Mouse (Mus musculus): Measurements from ENCODE around the gene Celf6. TPM values are rescaled to one million over a fixed set of nuclear protein-coding genes. Genes with fewer than 3 reads are reported as not detected.

Gene Celf6
- polyA plus RNA-seq, 1 experiment from 2014 or later: 24.8 TPM

- Histone ChIP-seq H3K9ac (no peak overlapping the region), H3K27ac (replicated peaks) (no peak overlapping the region), H3K36me3 (peaks cover 69% of the 10 kb centered on the region), H3K4me1 (replicated peaks) (no peaks in the 10 kb centered on the region), H3K4me2 (no peak overlapping the region), H3K9me3 (no peaks in the 10 kb centered on the region), H3K27me3 (no peaks in the 10 kb centered on the region), H3K4me3 (no peak overlapping the region)
- WGBS: over 99% methylated on average over 4 of the region's 4 CpGs
- ATAC-seq (ENCODE audit: low read depth): no peak
Observed at GRCm38 (mm10) chr9:59649911-59650310, 72.2 kb downstream of the Celf6 start.

DNA sequence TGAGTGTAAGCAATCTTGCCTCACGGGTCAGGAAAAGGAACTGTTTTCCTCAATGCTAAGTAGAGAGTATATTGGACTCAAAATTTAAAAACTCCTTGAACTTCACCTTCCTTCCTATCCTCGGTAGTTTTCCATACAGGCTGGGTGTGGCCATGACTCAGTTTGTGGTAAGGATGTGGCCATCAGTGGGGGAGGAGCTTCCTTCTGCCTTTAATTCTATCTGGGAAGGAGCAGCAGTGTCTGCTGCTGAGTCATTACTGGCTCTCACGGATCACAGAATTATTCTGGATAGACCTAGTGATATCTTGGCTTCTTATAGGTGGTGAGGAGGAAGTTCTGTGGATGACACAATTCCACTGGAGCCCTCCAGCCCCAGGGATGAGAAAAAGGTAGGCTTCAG lies 75.7 kb downstream of the Celf6 start:
- no peaks in the 10 kb centered on the region for H3K9me3 ChIP-seq
- no peak overlapping the region for H3K27ac ChIP-seq (replicated peaks)
- WGBS: 36% methylated on average over 3 of the region's 3 CpGs
- peaks cover 9% of the 10 kb centered on the region for H3K4me1 ChIP-seq (replicated peaks)
- no peak overlapping the region for H3K9ac ChIP-seq
- H3K27me3 ChIP-seq: no peaks in the 10 kb centered on the region
- H3K4me3 ChIP-seq: no peak overlapping the region
- ATAC-seq (ENCODE audit: low read depth): no peak
- H3K4me2 ChIP-seq: no peak overlapping the region
- peaks cover 38% of the 10 kb centered on the region for H3K36me3 ChIP-seq

- Histone ChIP-seq H3K27me3 (no peaks in the 10 kb centered on the region), H3K9ac (no peak overlapping the region), H3K27ac (replicated peaks) (no peak overlapping the region), H3K36me3 (peaks cover 27% of the 10 kb centered on the region), H3K4me2 (no peak overlapping the region), H3K4me3 (no peak overlapping the region), H3K4me1 (replicated peaks) (peaks cover 21% of the 10 kb centered on the region), H3K9me3 (no peaks in the 10 kb centered on the region)
- WGBS: 93% methylated on average over 2 of the region's 2 CpGs
- ATAC-seq (ENCODE audit: low read depth): no peak
Observed at GRCm38 (mm10) chr9:59654450-59654983, 76.8 kb downstream of the Celf6 start.

DNA sequence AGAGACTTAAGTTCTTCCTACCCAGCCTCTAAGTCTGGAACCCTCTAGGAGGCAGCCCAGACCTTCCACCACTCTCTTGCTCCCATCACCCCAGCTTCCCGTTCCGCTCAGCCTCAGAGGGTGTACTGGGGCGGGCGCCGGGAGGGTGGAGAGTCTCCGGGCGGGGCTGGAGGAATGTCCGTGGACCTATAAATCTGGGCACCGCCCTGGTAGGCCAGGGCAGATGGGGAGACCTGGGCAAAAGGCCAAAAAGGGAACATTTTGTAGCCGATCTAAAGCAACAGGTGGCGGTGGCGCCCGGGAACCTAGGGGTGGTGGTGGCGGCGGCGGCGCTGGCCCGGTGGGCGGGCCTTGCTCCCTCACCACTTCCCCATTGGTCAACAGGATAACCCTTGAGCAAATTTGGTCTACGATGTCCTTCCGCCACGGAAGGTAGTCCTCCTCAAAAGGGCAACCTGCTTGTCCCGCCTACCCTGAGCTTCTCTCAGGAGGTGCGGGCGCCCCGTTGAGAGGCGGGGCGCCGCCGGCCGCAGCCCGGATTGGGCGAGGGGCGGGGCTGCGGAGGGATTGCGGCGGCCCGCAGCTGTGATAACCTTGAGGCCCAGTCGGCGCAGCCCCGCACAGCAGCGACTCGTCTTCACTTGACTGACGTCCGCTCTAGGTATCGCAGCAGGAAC lies 78.4 kb downstream of the Celf6 start, which contains the start of gene Pkm:
Gene Pkm (plus strand): TSS at position 411 of the 677 bp plus-strand sequence.
- Histone ChIP-seq H3K4me2 (peak within 1 kb of the TSS; percentile 90), H3K9ac (peak within 1 kb of the TSS; percentile 95)
- under 1% methylated on average over 46 of the region's 46 CpGs for whole genome bisulfite sequencing

More for the DNA sequence above, 78.4 kb downstream of the Celf6 start, which contains the start of gene Pkm:
- ATAC-seq (ENCODE audit: low read depth): peak; percentile 87
- peaks cover 36% of the 10 kb centered on the region for H3K4me1 ChIP-seq (replicated peaks)
- no peaks in the 10 kb centered on the region for H3K9me3 ChIP-seq
- H3K36me3 ChIP-seq: peaks cover 19% of the 10 kb centered on the region
- H3K27ac ChIP-seq (replicated peaks): peak within 1 kb of the TSS; percentile 99
- peak within 1 kb of the TSS; percentile 84 for H3K4me3 ChIP-seq
- no peaks in the 10 kb centered on the region for H3K27me3 ChIP-seq

Other genes starting within 250 kb of the Celf6 start
- gene Bbs4, start 224.4 kb upstream of the Celf6 start, polyA plus RNA-seq (2015; fragmentation: Nextera tagmentation; extraction: Ambion mirVana): 33.9 and 34.8 TPM in 2 replicates
- gene Arih1, start 91.3 kb upstream of the Celf6 start, polyA plus RNA-seq (2015; fragmentation: Nextera tagmentation; extraction: Ambion mirVana): 17.1 and 20.0 TPM in 2 replicates
- 58.6 and 63.7 TPM in 2 replicates for gene Hexa, start 38.4 kb upstream of the Celf6 start, polyA plus RNA-seq (2015; fragmentation: Nextera tagmentation; extraction: Ambion mirVana)
- gene Tmem202, start 38.1 kb upstream of the Celf6 start, polyA plus RNA-seq (2015; fragmentation: Nextera tagmentation; extraction: Ambion mirVana): 0.24 TPM in 1 of 2 replicates, not detected in the other
- gene Parp6, start 39.4 kb downstream of the Celf6 start, polyA plus RNA-seq (2015; fragmentation: Nextera tagmentation; extraction: Ambion mirVana): 189 and 197 TPM in 2 replicates
- 1,094 and 1,196 TPM in 2 replicates for gene Pkm, start 78.5 kb downstream of the Celf6 start, polyA plus RNA-seq (2015; fragmentation: Nextera tagmentation; extraction: Ambion mirVana)
- 1.3 and 1.9 TPM in 2 replicates for gene Gramd2, start 102.2 kb downstream of the Celf6 start, polyA plus RNA-seq (2015; fragmentation: Nextera tagmentation; extraction: Ambion mirVana)
- gene Senp8, start 172.8 kb downstream of the Celf6 start, polyA plus RNA-seq (2015; fragmentation: Nextera tagmentation; extraction: Ambion mirVana): 12.7 and 13.2 TPM in 2 replicates
- 23.4 and 26.4 TPM in 2 replicates for gene Myo9a, start 173.0 kb downstream of the Celf6 start, polyA plus RNA-seq (2015; fragmentation: Nextera tagmentation; extraction: Ambion mirVana)

All from neural tube, embryonic 13.5 days (tissue).